Mouse (Mus musculus) C2C12 (cell line): ENCODE measurements at regions not wholly inside any gene's neighbourhood (a gene's known extent, or its start where the extent isn't known, plus 50 kb on each side); places are given as distances from the start of the nearest gene placed in this dataset.

Experiments
- H3K27me3 ChIP-seq: one replicate; pipeline ENCODE4 v1.6.1; 2011; ENCODE audit not compliant: control insufficient read depth, insufficient read depth, insufficient read length
- H3K36me3 ChIP-seq: one replicate; pipeline ENCODE4 v1.6.1; 2011; ENCODE audit not compliant: control insufficient read depth, insufficient read depth
- H3K4me3 ChIP-seq: one replicate; pipeline ENCODE4 v1.5.1; 2011; ENCODE audit warnings: mild to moderate bottlenecking, control low read depth; ENCODE audit not compliant: poor library complexity, insufficient read depth, severe bottlenecking
- H3K79me2 ChIP-seq: one replicate; pipeline ENCODE4 v1.6.1; 2011; ENCODE audit not compliant: control insufficient read depth, insufficient read depth
- H3K79me3 ChIP-seq: one replicate; pipeline ENCODE4 v1.6.1; 2011; ENCODE audit warnings: low read depth, control low read depth
- H3ac ChIP-seq: one replicate; pipeline ENCODE3; 2011; ENCODE audit warnings: low read depth; ENCODE audit not compliant: control insufficient read depth, insufficient read length
- CEBPB ChIP-seq: IDR thresholded peaks from one replicate; pipeline ENCODE4 v1.6.1; 2011; ENCODE audit warnings: low read depth, mild to moderate bottlenecking, control low read depth, moderate library complexity
- CTCF ChIP-seq: IDR thresholded peaks from one replicate; pipeline ENCODE4 v1.5.1; 2011; ENCODE audit not compliant: control insufficient read depth, insufficient read depth, insufficient read length
- FOSL1 ChIP-seq: IDR thresholded peaks from one replicate; pipeline ENCODE4 v1.8.0; 2011; ENCODE audit warnings: mild to moderate bottlenecking, low read length; ENCODE audit not compliant: poor library complexity, insufficient read depth, severe bottlenecking
- MAX ChIP-seq: IDR thresholded peaks from one replicate; pipeline ENCODE4 v1.6.1; 2011; ENCODE audit warnings: mild to moderate bottlenecking, control low read depth
- MYOD1 ChIP-seq: IDR thresholded peaks from one replicate; pipeline ENCODE4 v1.6.1; 2011; ENCODE audit warnings: low read depth; ENCODE audit not compliant: control insufficient read depth, insufficient read length
- MYOG ChIP-seq: IDR thresholded peaks from one replicate; pipeline ENCODE4 v1.6.1; 2011; ENCODE audit not compliant: control insufficient read depth, insufficient read length; ENCODE audit errors: extremely low read depth
- USF1 ChIP-seq: IDR thresholded peaks from one replicate; pipeline ENCODE4 v1.6.1; 2011; ENCODE audit warnings: low read depth, mild to moderate bottlenecking, control low read depth, moderate library complexity

DNA sequence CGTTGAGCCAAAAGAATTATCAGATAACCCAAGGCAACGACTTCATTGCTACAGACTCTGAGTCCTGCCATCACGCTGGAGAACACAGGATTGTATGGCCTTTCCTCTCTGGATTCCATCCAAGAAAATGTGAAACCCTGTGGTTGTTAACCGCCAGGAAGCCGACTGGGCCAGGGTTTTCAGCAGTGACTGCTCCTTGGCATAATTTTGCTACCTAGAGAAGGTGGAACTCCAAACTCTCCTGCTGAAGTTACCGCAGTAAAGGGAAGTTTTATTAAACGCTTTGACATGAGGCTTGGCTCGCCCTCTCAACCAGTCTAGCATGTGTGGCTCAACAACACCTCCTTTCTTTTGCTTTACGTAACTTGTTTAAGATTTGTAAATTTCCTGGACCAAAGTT is 116.9 kb downstream of the Wif1 start:
- H3K27me3 ChIP-seq, result peaks cover 3% of the 10 kb centered on the region
- H3K79me2 ChIP-seq, result no peaks in the 10 kb centered on the region
- H3K79me3 ChIP-seq, result no peaks in the 10 kb centered on the region
- no peak overlapping the region for H3K4me3 ChIP-seq
- H3K36me3 ChIP-seq, result no peaks in the 10 kb centered on the region
- H3ac ChIP-seq, result no peak overlapping the region
- no peak for TF ChIP-seq CEBPB
- TF ChIP-seq MAX, result no peak

DNA sequence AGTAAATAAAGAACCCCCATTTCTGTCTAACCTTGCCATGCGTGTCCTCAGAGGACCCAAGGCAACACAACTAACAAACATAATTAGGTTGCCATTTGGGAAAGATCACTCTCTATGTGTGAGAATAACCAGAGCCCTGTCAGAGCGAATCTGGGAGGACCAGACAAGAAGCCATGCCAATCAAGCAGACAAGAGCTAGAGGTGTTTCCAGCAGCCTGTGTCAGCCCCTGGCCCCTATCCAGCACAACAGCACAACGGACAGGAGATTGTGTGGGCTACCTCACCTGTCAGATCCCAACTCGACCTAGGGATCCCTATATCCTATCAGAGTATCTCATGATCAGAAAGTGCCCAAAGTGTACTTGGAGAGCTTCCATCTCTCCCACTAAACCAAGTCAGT is 119.9 kb downstream of the Wif1 start:
- Histone ChIP-seq H3K79me3 (no peaks in the 10 kb centered on the region), H3K27me3 (peaks cover 3% of the 10 kb centered on the region), H3ac (no peak overlapping the region), H3K36me3 (no peaks in the 10 kb centered on the region), H3K4me3 (no peak overlapping the region), H3K79me2 (no peaks in the 10 kb centered on the region)
- TF ChIP-seq MYOG (no peak), CTCF (no peak), MYOD1 (no peak), MAX (no peak), USF1 (no peak), CEBPB (no peak), FOSL1 (no peak)

GRCm38 (mm10) chr10:121160499-121160898 is 126.7 kb downstream of the Wif1 start:
- Histone ChIP-seq H3K79me3 (no peaks in the 10 kb centered on the region), H3K79me2 (no peaks in the 10 kb centered on the region), H3K27me3 (no peaks in the 10 kb centered on the region), H3K4me3 (no peak overlapping the region), H3K36me3 (no peaks in the 10 kb centered on the region), H3ac (no peak overlapping the region)
- TF ChIP-seq USF1 (no peak), MYOD1 (no peak), MAX (no peak), MYOG (no peak), CEBPB (no peak)

DNA sequence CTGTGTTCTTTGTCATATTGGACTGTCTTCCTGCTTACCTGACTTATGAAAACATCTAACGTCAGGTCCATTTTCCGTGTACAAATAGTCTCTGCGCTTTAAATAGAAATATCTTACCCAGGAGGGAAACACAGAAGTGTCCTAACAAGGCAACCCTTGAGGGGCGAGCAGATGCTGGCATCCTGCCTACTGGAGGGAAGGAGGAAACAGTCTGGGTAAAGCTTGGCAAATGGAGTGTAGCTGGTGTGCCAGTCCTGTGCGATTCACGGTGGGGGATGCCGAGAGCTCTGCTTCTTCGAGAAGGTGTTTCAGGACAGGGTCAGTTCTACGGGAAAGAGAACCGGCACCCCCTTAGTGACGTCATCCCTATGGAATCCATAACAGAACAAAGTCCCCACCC is 127.4 kb downstream of the Wif1 start:
- no peak overlapping the region for H3K4me3 ChIP-seq
- H3ac ChIP-seq, result no peak overlapping the region
- TF ChIP-seq MYOG (no peak), CTCF (no peak), MYOD1 (no peak), USF1 (no peak), MAX (no peak), FOSL1 (no peak), CEBPB (no peak)

DNA sequence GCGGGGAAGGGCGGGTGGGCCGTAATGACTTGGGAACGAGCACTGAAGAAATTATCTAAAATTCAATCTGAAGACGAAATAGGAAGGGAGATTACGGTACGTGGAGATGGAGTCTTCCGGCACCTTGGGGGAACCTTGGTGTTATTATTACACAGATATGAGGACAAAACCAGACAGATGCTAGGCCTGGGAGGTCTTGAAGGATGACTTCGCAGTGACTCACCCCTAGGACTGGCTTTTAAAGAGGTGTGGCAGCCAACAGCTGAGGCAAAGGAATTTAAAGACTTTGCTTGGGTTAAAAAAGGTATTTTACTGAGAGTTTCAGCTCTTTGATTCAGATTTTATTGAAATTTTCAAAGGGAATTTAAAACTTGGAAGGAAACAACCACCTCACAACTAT is 140.3 kb downstream of the Wif1 start:
- TF ChIP-seq FOSL1, result peak; percentile 74
- TF ChIP-seq MYOG, result no peak
- no peak for TF ChIP-seq CEBPB
- TF ChIP-seq MYOD1, result peak; percentile 75
- TF ChIP-seq CTCF, result no peak
- no peak for TF ChIP-seq USF1
- H3K27me3 ChIP-seq, result no peaks in the 10 kb centered on the region
- no peak overlapping the region for H3K4me3 ChIP-seq
- no peaks in the 10 kb centered on the region for H3K79me3 ChIP-seq
- H3K79me2 ChIP-seq, result no peaks in the 10 kb centered on the region
- no peak overlapping the region for H3ac ChIP-seq
- no peaks in the 10 kb centered on the region for H3K36me3 ChIP-seq

More for the DNA sequence above, 127.4 kb downstream of the Wif1 start:
- Histone ChIP-seq H3K27me3 (no peaks in the 10 kb centered on the region), H3K36me3 (no peaks in the 10 kb centered on the region), H3K79me2 (no peaks in the 10 kb centered on the region), H3K79me3 (no peaks in the 10 kb centered on the region)

DNA sequence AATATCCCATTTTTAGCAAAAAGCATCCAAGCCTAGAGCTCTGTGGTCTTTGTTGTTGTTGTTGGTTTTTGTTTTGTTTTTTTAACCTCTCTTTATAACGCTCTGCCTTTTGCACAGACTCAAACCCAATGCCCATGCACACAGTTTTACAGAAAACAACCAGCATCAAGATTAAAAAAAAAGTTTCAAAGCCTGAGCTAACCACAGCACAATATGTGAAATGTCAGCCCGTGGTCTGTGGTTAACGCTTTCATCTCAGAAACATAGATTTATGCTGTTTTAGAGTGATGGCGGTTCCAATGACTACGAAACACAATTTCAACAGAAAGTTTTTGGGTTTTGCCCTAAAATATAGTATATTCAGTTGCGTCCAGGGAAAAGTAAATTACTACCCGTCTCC is 155.4 kb downstream of the Wif1 start:
- no peaks in the 10 kb centered on the region for H3K79me3 ChIP-seq
- H3K4me3 ChIP-seq, result no peak overlapping the region
- no peaks in the 10 kb centered on the region for H3K36me3 ChIP-seq
- no peak overlapping the region for H3ac ChIP-seq
- H3K79me2 ChIP-seq, result no peaks in the 10 kb centered on the region
- TF ChIP-seq MAX (no peak), MYOD1 (no peak), FOSL1 (no peak), CTCF (no peak), CEBPB (no peak), MYOG (no peak), USF1 (no peak)
- H3K27me3 ChIP-seq, result no peaks in the 10 kb centered on the region
